Mouse (Mus musculus): ENCODE results near the gene Hmga2.

The Hmga2 gene

GRCm38 (mm10) chr10:120475601-120476515 lies at the start of gene Hmga2:
TSS of gene Hmga2 (minus strand) at chr10:120476469.
- DNase-seq (ENCODE audit: low spot score in 2 of 2): peak in 1 of 2 experiments; percentile 3

- DNase-seq (ENCODE audit: low spot score in 2 of 2): no peak
Measured at GRCm38 (mm10) chr10:120522959-120523358, 46.7 kb upstream of the Hmga2 start.

GRCm38 (mm10) chr10:120521912-120522575 lies 45.8 kb upstream of the Hmga2 start:
- no peak for DNase-seq (ENCODE audit: low spot score in 2 of 2)

DNA sequence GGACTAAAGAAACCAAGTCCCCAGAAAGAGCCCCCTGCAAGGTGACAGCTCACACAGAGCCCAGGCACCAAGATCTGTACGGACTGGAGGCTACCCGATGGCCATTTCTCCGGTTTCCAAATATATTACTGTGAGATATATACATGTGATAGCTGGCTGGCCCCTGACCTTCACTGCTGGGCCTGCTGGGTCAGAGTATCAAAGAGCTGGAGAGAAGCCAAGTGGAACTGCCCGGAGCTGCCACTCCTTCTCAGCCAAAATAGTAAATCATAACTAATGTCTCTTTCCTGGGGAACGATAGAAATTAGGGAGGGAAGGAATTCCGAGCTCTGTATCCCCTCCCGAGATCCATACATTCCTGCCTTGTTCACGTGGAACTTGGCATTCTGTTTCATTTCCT lies 40.0 kb upstream of the Hmga2 start:
- no peak for DNase-seq (ENCODE audit: low spot score in 2 of 2)

DNA sequence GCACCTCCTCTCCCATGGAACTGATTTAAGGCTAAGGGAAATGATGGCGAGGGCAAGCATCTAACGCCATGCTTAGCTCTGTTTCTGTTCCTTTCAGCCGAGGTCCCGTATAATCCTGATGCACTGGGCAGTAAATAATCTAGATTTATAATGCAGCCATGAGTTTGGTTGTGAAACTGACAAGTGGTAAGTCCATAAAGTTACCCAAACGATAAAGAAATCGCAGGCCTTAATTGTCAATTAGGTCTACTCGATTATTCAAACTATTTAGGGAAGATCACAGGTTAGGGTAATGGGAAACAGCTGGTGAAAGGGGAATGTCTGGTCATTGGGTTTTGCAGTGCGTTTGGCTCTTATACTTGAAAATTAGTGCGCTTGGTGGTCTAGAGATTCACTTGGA lies 37.5 kb upstream of the Hmga2 start:
- DNase-seq (ENCODE audit: low spot score in 2 of 2): no peak

GRCm38 (mm10) chr10:120512946-120513345 lies 36.7 kb upstream of the Hmga2 start:
- DNase-seq (ENCODE audit: low spot score in 2 of 2): no peak

GRCm38 (mm10) chr10:120512121-120512520 lies 35.9 kb upstream of the Hmga2 start:
- DNase-seq (ENCODE audit: low spot score in 2 of 2): no peak

DNA sequence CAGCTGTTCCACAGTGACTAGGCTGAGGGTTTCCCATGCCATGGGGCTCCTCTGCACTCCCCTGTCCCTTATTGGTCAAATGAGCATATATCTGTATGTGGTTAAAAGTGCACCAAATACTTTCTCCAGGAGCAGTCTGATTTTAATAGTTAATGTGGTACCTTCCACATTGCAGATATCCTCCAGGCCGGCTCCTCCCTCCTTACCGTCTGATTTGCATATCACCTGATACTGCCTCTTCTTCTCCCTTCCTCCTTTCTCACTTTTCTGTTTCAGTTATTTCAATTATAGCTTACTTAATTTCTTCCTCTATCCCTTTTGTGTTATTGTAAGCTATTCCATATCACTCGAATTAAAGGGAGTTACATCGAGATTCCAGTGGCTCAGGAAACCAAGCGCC lies 27.7 kb upstream of the Hmga2 start:
- no peak for DNase-seq (ENCODE audit: low spot score in 2 of 2)

GRCm38 (mm10) chr10:120500794-120501193 lies 24.5 kb upstream of the Hmga2 start:
- no peak for DNase-seq (ENCODE audit: low spot score in 2 of 2)

DNA sequence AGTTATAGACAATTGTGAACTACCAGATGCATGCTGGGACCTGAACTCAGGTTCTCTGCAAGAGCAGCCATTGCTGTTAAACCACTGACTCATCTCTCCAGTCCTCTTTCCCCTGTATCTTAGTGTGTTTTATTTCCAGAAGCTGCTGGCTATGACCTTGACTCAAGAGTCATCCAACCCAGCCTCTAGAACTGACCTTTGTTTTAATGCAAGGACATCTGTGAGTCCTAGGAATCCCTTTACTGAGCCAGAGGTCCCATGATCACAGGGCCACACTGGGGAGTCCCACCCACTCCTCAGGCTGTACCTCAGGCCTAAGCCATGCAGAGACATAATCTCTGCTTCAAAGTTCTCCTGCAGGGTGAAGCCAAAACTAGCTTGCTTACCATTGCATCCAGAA lies 21.8 kb upstream of the Hmga2 start:
- DNase-seq (ENCODE audit: low spot score in 2 of 2): no peak

DNA sequence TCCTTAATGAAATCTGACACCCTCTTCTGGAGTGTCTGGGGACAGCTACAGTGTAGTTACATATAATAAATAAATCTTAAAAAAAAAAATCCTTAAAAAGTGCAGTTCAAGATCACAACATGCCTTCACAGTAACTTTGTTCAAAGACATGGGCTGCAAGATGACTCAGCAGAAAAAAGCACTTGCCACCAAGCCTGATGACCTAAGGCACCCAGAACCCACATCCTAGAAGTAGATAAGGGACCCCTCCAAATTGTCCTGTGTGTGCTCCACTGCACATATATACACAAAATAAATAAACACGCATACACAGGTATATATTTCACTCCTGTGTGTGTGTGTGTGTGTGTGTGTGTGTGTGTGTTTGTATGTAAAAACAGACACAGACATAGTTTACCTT lies 18.4 kb upstream of the Hmga2 start:
- no peak for DNase-seq (ENCODE audit: low spot score in 2 of 2)

DNA sequence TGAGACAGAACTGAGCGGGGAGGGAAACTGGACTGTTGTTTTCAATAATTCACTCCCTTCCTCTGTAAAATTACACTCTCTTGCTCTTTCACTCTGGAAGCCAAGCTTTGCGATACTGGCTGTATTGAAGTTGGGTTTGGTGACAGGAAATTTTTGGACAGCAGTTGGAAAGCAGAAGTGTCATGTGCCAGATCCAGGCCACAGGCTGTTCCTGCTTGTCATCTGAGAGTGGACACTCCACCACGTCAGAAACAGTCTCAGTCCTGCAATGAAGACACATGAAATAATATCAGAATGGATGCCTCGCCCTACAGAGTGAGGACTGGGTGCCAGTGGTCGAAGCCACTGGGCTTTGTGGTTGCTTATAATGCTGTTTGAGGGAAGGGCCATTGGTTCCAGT lies 15.2 kb upstream of the Hmga2 start:
- DNase-seq (ENCODE audit: low spot score in 2 of 2): no peak

GRCm38 (mm10) chr10:120489611-120490010 lies 13.3 kb upstream of the Hmga2 start:
- no peak for DNase-seq (ENCODE audit: low spot score in 2 of 2)

- no peak for DNase-seq (ENCODE audit: low spot score in 2 of 2)
Measured at GRCm38 (mm10) chr10:120488526-120488925, 12.3 kb upstream of the Hmga2 start.

GRCm38 (mm10) chr10:120487881-120488280 lies 11.6 kb upstream of the Hmga2 start:
- no peak for DNase-seq (ENCODE audit: low spot score in 2 of 2)

DNA sequence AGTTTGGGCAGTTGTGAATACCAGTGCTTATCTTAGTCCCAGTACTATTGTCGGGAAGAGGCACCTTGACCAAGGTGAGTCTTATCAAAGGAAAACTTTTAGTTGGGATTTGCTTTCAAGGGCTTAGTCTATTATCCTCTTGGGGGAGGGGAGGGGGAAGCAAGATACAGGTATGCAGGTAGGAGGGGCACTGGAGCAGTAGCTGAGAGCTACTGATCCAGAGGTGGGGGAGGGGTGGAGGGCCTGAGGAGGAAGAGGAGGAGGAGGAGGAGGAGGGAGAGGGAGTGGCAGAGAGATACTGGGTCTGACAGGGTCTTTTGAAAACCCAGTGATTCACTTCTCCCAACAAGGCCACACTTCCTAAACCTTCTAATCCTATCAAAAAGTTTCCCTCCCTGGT lies 9.2 kb upstream of the Hmga2 start:
- no peak for DNase-seq (ENCODE audit: low spot score in 2 of 2)

DNA sequence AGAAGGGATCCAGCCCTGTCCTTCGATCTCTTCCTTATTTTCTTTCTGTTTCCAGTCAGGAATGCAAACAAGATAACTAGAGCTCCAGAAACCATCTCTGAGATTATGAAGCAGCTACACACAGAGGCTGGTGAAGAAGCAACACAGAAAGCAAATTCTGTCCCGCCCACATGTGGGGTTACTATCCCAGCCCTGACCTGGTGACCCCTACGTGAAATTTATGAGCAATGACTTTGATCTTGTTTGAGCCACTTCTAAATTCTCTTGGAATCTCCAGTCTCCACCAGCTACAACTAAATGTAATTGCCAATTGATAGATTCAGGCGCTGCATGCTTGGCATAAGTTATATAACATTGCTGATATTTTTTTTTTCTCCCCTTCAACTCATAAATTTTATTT lies 7.9 kb upstream of the Hmga2 start:
- DNase-seq (ENCODE audit: low spot score in 2 of 2): no peak

DNA sequence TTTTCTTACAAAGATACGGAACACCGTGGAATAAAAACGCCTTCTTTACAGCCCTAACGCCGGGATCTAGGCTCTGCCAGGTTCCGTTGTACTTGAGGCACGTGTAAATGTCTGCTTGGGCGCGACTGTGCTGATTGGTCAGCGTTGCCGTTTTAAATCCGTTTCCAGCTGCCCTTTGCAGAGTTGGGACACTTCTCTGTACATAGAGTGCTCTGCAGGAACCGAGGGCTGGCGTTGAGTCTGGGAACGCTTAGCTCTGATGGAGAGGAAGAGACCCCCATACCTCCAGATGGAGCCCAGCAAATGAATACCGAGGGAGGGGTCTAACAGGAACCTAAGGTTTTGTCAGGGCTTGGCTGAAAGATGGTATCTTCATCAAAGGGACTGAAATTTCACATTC lies 1.9 kb upstream of the Hmga2 start:
- peak in 1 of 2 experiments; percentile 5 for DNase-seq (ENCODE audit: low spot score in 2 of 2)

- DNase-seq (ENCODE audit: low spot score in 2 of 2): peak in 1 of 2 experiments; percentile 12
Measured at GRCm38 (mm10) chr10:120477501-120477900, 1.2 kb upstream of the Hmga2 start.

- peak in 1 of 2 experiments; percentile 7 for DNase-seq (ENCODE audit: low spot score in 2 of 2)
Measured at GRCm38 (mm10) chr10:120476516-120477336, 457 bp upstream of the Hmga2 start.

GRCm38 (mm10) chr10:120475041-120475541 lies 1.2 kb downstream of the Hmga2 start:
- DNase-seq (ENCODE audit: low spot score in 2 of 2): peak in 1 of 2 experiments; percentile 4

- DNase-seq (ENCODE audit: low spot score in 2 of 2): peak in 1 of 2 experiments; percentile 10
Measured at GRCm38 (mm10) chr10:120474301-120474700, 2.0 kb downstream of the Hmga2 start.

Data from right cerebral cortex, adult 2 months (tissue).